Mouse (Mus musculus): ENCODE results near the gene Sox5. TPM values are rescaled to one million over a fixed set of nuclear protein-coding genes. Genes with fewer than 3 reads are reported as not detected.
A peak's percentile ranks its signal among the peaks of the same experiment; 100 is the strongest.

Gene Sox5
- total and polyA plus RNA-seq, 3 experiments: 0.08 to 0.47 (median 0.46) TPM

- no peaks in the 10 kb centered on the region for H3K27me3 ChIP-seq (replicated peaks)
- H3K79me2 ChIP-seq (replicated peaks; ENCODE audit: control insufficient read depth, extremely low read depth, insufficient read depth, poor library complexity, severe bottlenecking): no peaks in the 10 kb centered on the region
- H3K9me3 ChIP-seq (replicated peaks; ENCODE audit: low read length): no peaks in the 10 kb centered on the region
- no peak overlapping the region for H3K4me2 ChIP-seq (ENCODE audit: insufficient read depth, low read depth, poor library complexity, severe bottlenecking)
- peak; percentile 12 for DNase-seq (ENCODE audit: extremely low read depth)
- no peak overlapping the region for H3K27ac ChIP-seq (ENCODE audit: insufficient read depth, low read depth)
- no peak overlapping the region for H3K9ac ChIP-seq (ENCODE audit: insufficient read depth, low read depth)
- no peaks in the 10 kb centered on the region for H3K4me1 ChIP-seq (ENCODE audit: control insufficient read depth in 1 of 2, insufficient read depth in 2 of 2)
- H3K4me3 ChIP-seq (replicated peaks in 1 of 3; ENCODE audit: low read depth in 2 of 3, low read length in 2 of 3, poor library complexity in 1 of 3): no peak overlapping the region
- dilution Hi-C loops (cut with MboI; ENCODE audit: extremely low pct_ligation_motif_present, extremely low pct_unique_long_range_greater_than_20kb, low sequenced_read_pairs) (no loop called here), in situ Hi-C loops (cut with MboI; ENCODE audit: low pct_ligation_motif_present, low pct_unique_long_range_greater_than_20kb, low sequenced_read_pairs) (no loop called here)
- peak; percentile 6 to 47; a peak in 2 of 4 replicates for TF ChIP-seq CTCF (conservative IDR thresholded peaks at IDR 0.05 in 1 of 2, IDR thresholded peaks at IDR 0.05 in 1 of 2; ENCODE audit: low read depth in 2 of 2, low read length in 2 of 2)
- TF ChIP-seq RAD21 (IDR thresholded peaks at IDR 0.05; ENCODE audit: low read depth, low read length): peak; percentile 5
- no peak for TF ChIP-seq ZNF384 (IDR thresholded peaks at IDR 0.05; ENCODE audit: low read depth, low read length)
- H3K36me3 ChIP-seq (replicated peaks in 1 of 2; ENCODE audit: control insufficient read depth in 1 of 2, insufficient read depth in 1 of 2, low read length in 1 of 2): no peaks in the 10 kb centered on the region
Observed at GRCm38 (mm10) chr6:144271326-144271725, 510.5 kb downstream of the Sox5 start.

DNA sequence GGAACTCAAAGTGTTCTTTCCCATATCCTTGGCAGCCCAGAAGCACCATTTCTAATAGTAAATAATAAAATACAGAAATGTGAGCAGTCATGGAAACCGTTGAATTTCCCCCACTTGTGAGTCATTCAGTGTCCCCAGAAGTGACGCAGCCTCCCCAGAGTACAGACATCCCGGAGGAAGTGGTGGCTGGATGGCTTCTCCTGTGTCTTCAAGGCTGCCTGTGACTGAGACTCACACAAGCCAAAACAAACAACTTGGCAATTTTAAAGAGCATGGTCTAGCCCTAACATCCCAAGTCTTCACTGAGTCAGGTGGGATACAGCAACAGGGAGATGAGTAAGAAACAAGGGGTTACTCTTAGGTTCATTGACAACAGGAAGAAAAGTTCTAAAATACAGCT is 511.5 kb downstream of the Sox5 start:
- DNase-seq (ENCODE audit: extremely low read depth): no peak
- Histone ChIP-seq H3K4me1 (ENCODE audit: control insufficient read depth in 1 of 2, insufficient read depth in 2 of 2) (no peaks in the 10 kb centered on the region), H3K36me3 (replicated peaks in 1 of 2; ENCODE audit: control insufficient read depth in 1 of 2, insufficient read depth in 1 of 2, low read length in 1 of 2) (no peaks in the 10 kb centered on the region), H3K4me3 (replicated peaks in 1 of 3; ENCODE audit: low read depth in 2 of 3, low read length in 2 of 3, poor library complexity in 1 of 3) (no peak overlapping the region), H3K79me2 (replicated peaks; ENCODE audit: control insufficient read depth, extremely low read depth, insufficient read depth, poor library complexity, severe bottlenecking) (no peaks in the 10 kb centered on the region), H3K9ac (ENCODE audit: insufficient read depth, low read depth) (no peak overlapping the region), H3K9me3 (replicated peaks; ENCODE audit: low read length) (no peaks in the 10 kb centered on the region), H3K27ac (ENCODE audit: insufficient read depth, low read depth) (no peak overlapping the region), H3K4me2 (ENCODE audit: insufficient read depth, low read depth, poor library complexity, severe bottlenecking) (no peak overlapping the region), H3K27me3 (replicated peaks) (no peaks in the 10 kb centered on the region)
- no peak for TF ChIP-seq RAD21 (IDR thresholded peaks at IDR 0.05; ENCODE audit: low read depth, low read length)
- TF ChIP-seq POLR2A (IDR thresholded peaks at IDR 0.05; ENCODE audit: low read depth, low read length): no peak
- no peak for TF ChIP-seq USF1 (IDR thresholded peaks at IDR 0.05; ENCODE audit: low read depth, low read length)
- TF ChIP-seq USF2 (conservative IDR thresholded peaks at IDR 0.05; ENCODE audit: low read depth, low read length): no peak
- TF ChIP-seq JUND (conservative IDR thresholded peaks at IDR 0.05; ENCODE audit: low read depth, low read length): no peak
- no peak for TF ChIP-seq MAZ (IDR thresholded peaks at IDR 0.05; ENCODE audit: low read depth, low read length)
- TF ChIP-seq SIN3A (IDR thresholded peaks at IDR 0.05; ENCODE audit: low read length): no peak
- in situ Hi-C loops (cut with MboI; ENCODE audit: low pct_ligation_motif_present, low pct_unique_long_range_greater_than_20kb, low sequenced_read_pairs) (no loop called here), dilution Hi-C loops (cut with MboI; ENCODE audit: extremely low pct_ligation_motif_present, extremely low pct_unique_long_range_greater_than_20kb, low sequenced_read_pairs) (no loop called here)

DNA sequence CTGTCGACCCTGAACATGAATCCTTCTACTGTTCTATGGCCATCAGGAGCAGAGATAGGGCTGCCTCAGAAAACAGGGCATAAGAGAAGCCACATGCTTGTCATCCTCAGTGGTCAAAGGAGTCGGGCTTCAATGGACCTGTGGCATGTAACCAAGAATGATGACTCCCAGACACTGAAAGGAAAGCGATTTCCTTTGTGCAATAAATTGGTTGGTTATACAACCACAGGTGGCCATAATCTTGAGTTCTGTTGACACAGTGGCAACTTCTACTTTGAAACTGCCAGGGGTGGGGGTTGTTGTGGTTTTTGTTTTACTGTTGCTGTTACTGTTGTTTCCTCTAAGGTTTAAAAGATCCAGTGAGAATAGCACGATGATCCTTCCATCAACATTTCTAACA is 512.1 kb downstream of the Sox5 start:
- DNase-seq (ENCODE audit: extremely low read depth): no peak
- H3K9me3 ChIP-seq (replicated peaks; ENCODE audit: low read length): no peaks in the 10 kb centered on the region
- TF ChIP-seq BHLHE40 (IDR thresholded peaks at IDR 0.05; ENCODE audit: low read depth, low read length): no peak
- no peak for TF ChIP-seq MAX (IDR thresholded peaks at IDR 0.05; ENCODE audit: low read length)
- TF ChIP-seq ZC3H11A (IDR thresholded peaks at IDR 0.05; ENCODE audit: low read depth, low read length): no peak
- no peak for TF ChIP-seq SMC3 (IDR thresholded peaks at IDR 0.05; ENCODE audit: low read depth, low read length)
- no peak for TF ChIP-seq SIN3A (IDR thresholded peaks at IDR 0.05; ENCODE audit: low read length)
- TF ChIP-seq NRF1 (IDR thresholded peaks at IDR 0.05; ENCODE audit: low read depth, low read length): no peak
- no peak for TF ChIP-seq IRF4 (IDR thresholded peaks at IDR 0.05; ENCODE audit: low read depth, low read length)
- TF ChIP-seq EP300 (IDR thresholded peaks at IDR 0.05; ENCODE audit: low read length): no peak
- TF ChIP-seq UBTF (IDR thresholded peaks at IDR 0.05; ENCODE audit: low read depth, low read length): no peak
- no peak for TF ChIP-seq CTCF (conservative IDR thresholded peaks at IDR 0.05 in 1 of 2, IDR thresholded peaks at IDR 0.05 in 1 of 2; ENCODE audit: low read depth in 2 of 2, low read length in 2 of 2)
- TF ChIP-seq PAX5 (IDR thresholded peaks at IDR 0.05; ENCODE audit: low read length): no peak
- TF ChIP-seq USF2 (conservative IDR thresholded peaks at IDR 0.05; ENCODE audit: low read depth, low read length): no peak
- no peak for TF ChIP-seq JUND (conservative IDR thresholded peaks at IDR 0.05; ENCODE audit: low read depth, low read length)
- no peaks in the 10 kb centered on the region for H3K36me3 ChIP-seq (replicated peaks in 1 of 2; ENCODE audit: control insufficient read depth in 1 of 2, insufficient read depth in 1 of 2, low read length in 1 of 2)
- H3K79me2 ChIP-seq (replicated peaks; ENCODE audit: control insufficient read depth, extremely low read depth, insufficient read depth, poor library complexity, severe bottlenecking): no peaks in the 10 kb centered on the region
- no peaks in the 10 kb centered on the region for H3K27me3 ChIP-seq (replicated peaks)
- H3K4me3 ChIP-seq (replicated peaks in 1 of 3; ENCODE audit: low read depth in 2 of 3, low read length in 2 of 3, poor library complexity in 1 of 3): no peak overlapping the region
- no peaks in the 10 kb centered on the region for H3K4me1 ChIP-seq (ENCODE audit: control insufficient read depth in 1 of 2, insufficient read depth in 2 of 2)
- H3K9ac ChIP-seq (ENCODE audit: insufficient read depth, low read depth): no peak overlapping the region
- H3K27ac ChIP-seq (ENCODE audit: insufficient read depth, low read depth): no peak overlapping the region
- dilution Hi-C loops (cut with MboI; ENCODE audit: extremely low pct_ligation_motif_present, extremely low pct_unique_long_range_greater_than_20kb, low sequenced_read_pairs): no loop called here
- no peak overlapping the region for H3K4me2 ChIP-seq (ENCODE audit: insufficient read depth, low read depth, poor library complexity, severe bottlenecking)
- in situ Hi-C loops (cut with MboI; ENCODE audit: low pct_ligation_motif_present, low pct_unique_long_range_greater_than_20kb, low sequenced_read_pairs): no loop called here

All from CH12.LX (cell line).